Mouse (Mus musculus): ENCODE measurements at regions not wholly inside any gene's neighbourhood (a gene's known extent, or its start where the extent isn't known, plus 50 kb on each side); places are given as distances from the start of the nearest gene placed in this dataset.
A peak's percentile ranks its signal among the peaks of the same experiment; 100 is the strongest.

- peak; percentile 5 to 47 for DNase-seq (ENCODE audit: low spot score in 2 of 2)
Measured at GRCm38 (mm10) chr7:59080109-59080508, 148.4 kb upstream of the Ube3a start.
